Mouse (Mus musculus) liver, postnatal 0 days (tissue): ENCODE results near the gene Vasn. TPM values are rescaled to one million over a fixed set of nuclear protein-coding genes. Genes with fewer than 3 reads are reported as not detected.
A peak's percentile ranks its signal among the peaks of the same experiment; 100 is the strongest.

Experiments used
- ATAC-seq: fragments of 200-750 bp; cut with Nextera tagmentation; 2 replicates; pipeline ENCODE4 v1.8.0; 2017; ENCODE audit warnings: mild to moderate bottlenecking, moderate library complexity
- DNase-seq: peaks from one replicate; pipeline ENCODE4 v3.0.0-alpha.2; 2016
- H3K27ac ChIP-seq: fragments of 300-500 bp; sonication (generic); 2 replicates; pipeline ENCODE4 v1.5.1; 2014; ENCODE audit warnings: antibody characterized with exemption, moderate library complexity, mild to moderate bottlenecking, low read depth
- H3K27me3 ChIP-seq: fragments of 300-500 bp; sonication (generic); 2 replicates; pipeline ENCODE4 v1.6.1; 2014; ENCODE audit warnings: low read length, control low read depth, mixed read lengths; ENCODE audit not compliant: insufficient read depth
- H3K36me3 ChIP-seq: fragments of 300-500 bp; sonication (generic); replicated peaks from 2 replicates; pipeline ENCODE4 v1.6.1; 2014; ENCODE audit warnings: mild to moderate bottlenecking, control low read depth, low read length, moderate library complexity, mixed read lengths; ENCODE audit not compliant: insufficient read depth
- H3K4me1 ChIP-seq: fragments of 300-500 bp; sonication (generic); 2 replicates; pipeline ENCODE4 v1.6.1; 2014; ENCODE audit warnings: antibody characterized with exemption, mild to moderate bottlenecking, control low read depth; ENCODE audit not compliant: insufficient read depth
- H3K4me2 ChIP-seq: fragments of 300-500 bp; sonication (generic); 2 replicates; pipeline ENCODE4 v1.6.1; 2014; ENCODE audit warnings: low read depth, mild to moderate bottlenecking, low read length, moderate library complexity, mixed read lengths
- H3K4me3 ChIP-seq: fragments of 300-500 bp; sonication (generic); 2 replicates; pipeline ENCODE4 v1.5.1; 2014; ENCODE audit warnings: low read depth, low read length
- H3K9ac ChIP-seq: fragments of 300-500 bp; sonication (generic); replicated peaks from 2 replicates; pipeline ENCODE4 v1.6.1; 2014; ENCODE audit warnings: mild to moderate bottlenecking, moderate library complexity
- H3K9me3 ChIP-seq: fragments of 300-500 bp; sonication (generic); 2 replicates; pipeline ENCODE4 v1.6.1; 2016; ENCODE audit warnings: mild to moderate bottlenecking, control low read depth, low read length, mixed read lengths
- CTCF ChIP-seq: sonication (generic); IDR thresholded peaks from 2 replicates; pipeline ENCODE4 v1.5.1; 2016; ENCODE audit warnings: antibody characterized with exemption, low read depth
- EP300 ChIP-seq: IDR thresholded peaks from 2 replicates; pipeline ENCODE4 v1.6.1; 2016; ENCODE audit warnings: antibody characterized with exemption, low read depth, mild to moderate bottlenecking
- WGBS: fragments of 180-500 bp; shearing (Covaris S2); extraction: QIAGEN DNeasy Blood & Tissue Kit; methylation state at CpG from one replicate; pipeline ENCODE4 v1.1.7; 2014; ENCODE audit not compliant: insufficient replicate concordance; 5-methylcytosine and 5-hydroxymethylcytosine counted together
- polyA plus RNA-seq: library from polyadenylated mRNA; unstranded; fragments of >200 nt; fragmentation: Nextera tagmentation; extraction: Ambion mirVana; gene quantifications from 2 replicates; pipeline ENCODE4 v1.2.1, GENCODE M21; 2015

The Vasn gene
- polyA plus RNA-seq, 1 experiment from 2014 or later: 1.9 TPM

- Histone ChIP-seq H3K4me1 (no peaks in the 10 kb centered on the region), H3K9me3 (no peaks in the 10 kb centered on the region), H3K4me2 (no peak overlapping the region), H3K9ac (no peak overlapping the region), H3K4me3 (no peak overlapping the region), H3K27me3 (no peaks in the 10 kb centered on the region), H3K27ac (no peak overlapping the region), H3K36me3 (peaks cover 25% of the 10 kb centered on the region)
- ATAC-seq (no peak), DNase-seq (no peak)
- WGBS: 95% methylated on average over 9 of the region's 9 CpGs
- TF ChIP-seq CTCF (no peak), EP300 (no peak)
These were observed 26.0 kb upstream of the Vasn start for GRCm38 (mm10) chr16:4613736-4614135.

GRCm38 (mm10) chr16:4614639-4615038 lies 25.1 kb upstream of the Vasn start:
- Histone ChIP-seq H3K4me3 (no peak overlapping the region), H3K27me3 (no peaks in the 10 kb centered on the region), H3K27ac (no peak overlapping the region), H3K4me2 (no peak overlapping the region), H3K9me3 (no peaks in the 10 kb centered on the region), H3K4me1 (no peaks in the 10 kb centered on the region), H3K9ac (no peak overlapping the region), H3K36me3 (peaks cover 25% of the 10 kb centered on the region)
- 78% methylated on average over 3 of the region's 3 CpGs for WGBS
- ATAC-seq (no peak), DNase-seq (no peak)
- TF ChIP-seq EP300 (no peak), CTCF (no peak)

- Histone ChIP-seq H3K4me3 (no peak overlapping the region), H3K9ac (no peak overlapping the region), H3K36me3 (peaks cover 25% of the 10 kb centered on the region), H3K4me2 (no peak overlapping the region), H3K27me3 (no peaks in the 10 kb centered on the region), H3K27ac (no peak overlapping the region), H3K4me1 (no peaks in the 10 kb centered on the region), H3K9me3 (no peaks in the 10 kb centered on the region)
- WGBS: 92% methylated on average over 1 of the region's 1 CpGs
- TF ChIP-seq EP300 (no peak), CTCF (no peak)
- no peak for DNase-seq
- no peak for ATAC-seq
These were observed 24.4 kb upstream of the Vasn start for GRCm38 (mm10) chr16:4615297-4615696.

GRCm38 (mm10) chr16:4616829-4617228 lies 22.9 kb upstream of the Vasn start:
- Histone ChIP-seq H3K36me3 (peaks cover 20% of the 10 kb centered on the region), H3K4me3 (no peak overlapping the region), H3K4me2 (no peak overlapping the region), H3K4me1 (no peaks in the 10 kb centered on the region), H3K9me3 (no peaks in the 10 kb centered on the region), H3K9ac (no peak overlapping the region), H3K27me3 (no peaks in the 10 kb centered on the region), H3K27ac (no peak overlapping the region)
- TF ChIP-seq CTCF (no peak), EP300 (no peak)
- 56% methylated on average over 4 of the region's 4 CpGs for whole genome bisulfite sequencing
- DNase-seq (no peak), ATAC-seq (no peak)

- 19% methylated on average over 9 of the region's 9 CpGs for WGBS
- DNase-seq (no peak), ATAC-seq (peak; percentile 15; the same call in 1 of the 2 replicates)
- Histone ChIP-seq H3K4me3 (peak overlapping the region; percentile 71), H3K4me2 (peak overlapping the region; percentile 71), H3K27me3 (no peaks in the 10 kb centered on the region), H3K36me3 (peaks cover 27% of the 10 kb centered on the region), H3K9ac (peak overlapping the region; percentile 77), H3K9me3 (no peaks in the 10 kb centered on the region), H3K27ac (peak overlapping the region; percentile 95), H3K4me1 (peaks cover 16% of the 10 kb centered on the region)
- TF ChIP-seq CTCF: no peak
- TF ChIP-seq EP300: no peak
These were observed 15.7 kb upstream of the Vasn start for GRCm38 (mm10) chr16:4624074-4624473.

GRCm38 (mm10) chr16:4624481-4625110 lies 15.1 kb upstream of the Vasn start, which contains the start of gene Pam16:
Gene Pam16 (minus strand): TSS chr16:4624988.
- Histone ChIP-seq H3K4me2 (peak within 1 kb of the TSS; percentile 71), H3K9ac (peak within 1 kb of the TSS; percentile 77), H3K36me3 (peaks cover 32% of the 10 kb centered on the region), H3K4me1 (peaks cover 16% of the 10 kb centered on the region), H3K27me3 (no peaks in the 10 kb centered on the region), H3K4me3 (peak within 1 kb of the TSS; percentile 71), H3K9me3 (no peaks in the 10 kb centered on the region), H3K27ac (peak within 1 kb of the TSS; percentile 95)
- peak; percentile 94 for ATAC-seq
- under 1% methylated on average over 48 of the region's 56 CpGs for WGBS
- TF ChIP-seq EP300 (no peak), CTCF (no peak)
- DNase-seq: peak; percentile 94

- H3K27ac ChIP-seq: no peak overlapping the region
These were observed 12.6 kb upstream of the Vasn start for GRCm38 (mm10) chr16:4627105-4627504.

More at GRCm38 (mm10) chr16:4627105-4627504, 12.6 kb upstream of the Vasn start:
- TF ChIP-seq CTCF (no peak), EP300 (no peak)
- H3K4me1 ChIP-seq: peaks cover 16% of the 10 kb centered on the region
- H3K9ac ChIP-seq: no peak overlapping the region
- H3K36me3 ChIP-seq: peaks cover 49% of the 10 kb centered on the region
- H3K4me2 ChIP-seq: no peak overlapping the region
- no peak for DNase-seq
- no peaks in the 10 kb centered on the region for H3K9me3 ChIP-seq
- no peak for ATAC-seq
- no peak overlapping the region for H3K4me3 ChIP-seq
- H3K27me3 ChIP-seq: no peaks in the 10 kb centered on the region
- 77% methylated on average over 6 of the region's 6 CpGs for WGBS
